Mouse (Mus musculus) hindbrain, embryonic 10.5 days (tissue): Measurements from ENCODE around the gene 2310009B15Rik. TPM values are rescaled to one million over a fixed set of nuclear protein-coding genes. Genes with fewer than 3 reads are reported as not detected.

Experiments used
- DNase-seq: peaks from one replicate; pipeline ENCODE4 v3.0.0-alpha.2; 2017; ENCODE audit warnings: low spot score
- H3K27ac ChIP-seq: fragments of 300-500 bp; sonication (generic); 2 replicates; pipeline ENCODE4 v1.5.1; 2016; ENCODE audit warnings: mild to moderate bottlenecking, moderate library complexity
- H3K27me3 ChIP-seq: fragments of 300-500 bp; sonication (generic); 2 replicates; pipeline ENCODE4 v1.6.1; 2016; ENCODE audit warnings: mild to moderate bottlenecking; ENCODE audit not compliant: poor library complexity, insufficient read depth, severe bottlenecking
- H3K36me3 ChIP-seq: fragments of 300-500 bp; sonication (generic); 2 replicates; pipeline ENCODE4 v1.6.1; 2016; ENCODE audit warnings: mild to moderate bottlenecking, moderate library complexity
- H3K4me1 ChIP-seq: fragments of 300-500 bp; sonication (generic); replicated peaks from 2 replicates; pipeline ENCODE4 v1.6.1; 2016; ENCODE audit warnings: mild to moderate bottlenecking
- H3K4me3 ChIP-seq: fragments of 300-500 bp; sonication (generic); 2 replicates; pipeline ENCODE4 v1.5.1; 2016; ENCODE audit warnings: mild to moderate bottlenecking, moderate library complexity
- H3K9me3 ChIP-seq: fragments of 300-500 bp; sonication (generic); 2 replicates; pipeline ENCODE4 v1.6.1; 2016; ENCODE audit warnings: mild to moderate bottlenecking, moderate library complexity
- WGBS: fragments of 180-500 bp; shearing (Covaris S2); methylation state at CpG from one replicate; pipeline ENCODE4 v1.1.7; 2016; 5-methylcytosine and 5-hydroxymethylcytosine counted together
- polyA plus RNA-seq: library from polyadenylated mRNA; unstranded; fragments of >200 nt; fragmentation: Nextera tagmentation; extraction: Ambion mirVana; gene quantifications from 2 replicates; pipeline ENCODE4 v1.2.1, GENCODE M21; 2016

Gene 2310009B15Rik
- polyA plus RNA-seq, 1 experiment from 2014 or later = 43.2 TPM

DNA sequence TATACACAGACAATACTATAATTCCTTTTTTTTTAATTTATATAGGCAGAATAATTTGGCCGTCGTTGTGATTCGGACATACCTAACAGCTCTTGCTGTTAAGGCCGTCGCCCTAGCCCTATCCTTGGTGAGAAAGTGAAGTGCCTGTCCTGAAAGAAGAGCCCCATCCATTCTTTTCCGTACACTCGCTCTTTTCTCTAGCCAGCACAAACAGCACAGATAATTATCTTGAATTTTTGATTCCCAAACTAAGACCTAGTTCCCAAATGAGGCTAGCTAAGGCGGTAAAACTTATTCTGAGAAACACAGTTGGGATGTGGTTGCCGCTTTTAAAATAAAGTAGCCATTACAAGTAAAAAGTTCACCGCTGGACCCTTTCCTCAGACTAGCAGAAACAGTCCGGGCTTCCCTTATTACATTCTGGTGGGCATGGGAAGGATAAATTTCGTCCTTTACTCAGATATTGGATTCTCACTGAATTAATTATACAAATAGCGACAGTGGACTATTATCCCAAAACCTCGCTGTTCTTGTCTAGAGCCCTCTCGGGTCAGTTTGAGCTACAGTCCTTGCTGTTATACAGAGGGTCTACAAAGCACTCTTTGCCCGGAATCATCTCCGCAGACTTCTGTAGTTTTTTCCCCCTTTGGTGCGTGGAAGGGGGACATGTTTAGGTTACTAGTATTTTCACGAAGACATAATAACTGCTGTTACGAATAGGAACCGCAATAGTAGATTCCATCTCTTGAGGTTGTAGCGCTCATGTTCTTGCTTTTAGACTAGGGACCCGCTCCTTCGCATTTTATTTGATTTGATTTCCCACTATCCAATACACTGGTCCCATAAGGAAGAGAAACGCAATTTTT, 16.0 kb downstream of the 2310009B15Rik start:
- Histone ChIP-seq H3K4me3 (peak overlapping the region; percentile 54), H3K27ac (peak overlapping the region; percentile 77; the same call in 1 of the 2 replicates), H3K36me3 (no peaks in the 10 kb centered on the region), H3K9me3 (no peaks in the 10 kb centered on the region), H3K27me3 (peaks cover 100% of the 10 kb centered on the region), H3K4me1 (peaks cover 38% of the 10 kb centered on the region)
- DNase-seq = no peak
- whole genome bisulfite sequencing = 3% methylated on average over 25 of the region's 25 CpGs

GRCm38 (mm10) chr1:138839809-138840430, 16.7 kb downstream of the 2310009B15Rik start:
- DNase-seq = no peak
- H3K27me3 ChIP-seq = peaks cover 100% of the 10 kb centered on the region
- H3K4me1 ChIP-seq = peaks cover 38% of the 10 kb centered on the region
- no peaks in the 10 kb centered on the region for H3K9me3 ChIP-seq
- peak overlapping the region; percentile 54 for H3K4me3 ChIP-seq
- WGBS = 3% methylated on average over 16 of the region's 16 CpGs
- H3K36me3 ChIP-seq = no peaks in the 10 kb centered on the region
- H3K27ac ChIP-seq = no peak overlapping the region; the same call in 1 of the 2 replicates

- Histone ChIP-seq H3K4me1 (peaks cover 37% of the 10 kb centered on the region), H3K9me3 (no peaks in the 10 kb centered on the region), H3K36me3 (no peaks in the 10 kb centered on the region), H3K27me3 (peaks cover 100% of the 10 kb centered on the region), H3K27ac (no peak overlapping the region), H3K4me3 (peak overlapping the region; percentile 54; the same call in 1 of the 2 replicates)
- no peak for DNase-seq
- WGBS = 8% methylated on average over 2 of the region's 2 CpGs
These were observed 17.4 kb downstream of the 2310009B15Rik start for GRCm38 (mm10) chr1:138839291-138839690.

DNA sequence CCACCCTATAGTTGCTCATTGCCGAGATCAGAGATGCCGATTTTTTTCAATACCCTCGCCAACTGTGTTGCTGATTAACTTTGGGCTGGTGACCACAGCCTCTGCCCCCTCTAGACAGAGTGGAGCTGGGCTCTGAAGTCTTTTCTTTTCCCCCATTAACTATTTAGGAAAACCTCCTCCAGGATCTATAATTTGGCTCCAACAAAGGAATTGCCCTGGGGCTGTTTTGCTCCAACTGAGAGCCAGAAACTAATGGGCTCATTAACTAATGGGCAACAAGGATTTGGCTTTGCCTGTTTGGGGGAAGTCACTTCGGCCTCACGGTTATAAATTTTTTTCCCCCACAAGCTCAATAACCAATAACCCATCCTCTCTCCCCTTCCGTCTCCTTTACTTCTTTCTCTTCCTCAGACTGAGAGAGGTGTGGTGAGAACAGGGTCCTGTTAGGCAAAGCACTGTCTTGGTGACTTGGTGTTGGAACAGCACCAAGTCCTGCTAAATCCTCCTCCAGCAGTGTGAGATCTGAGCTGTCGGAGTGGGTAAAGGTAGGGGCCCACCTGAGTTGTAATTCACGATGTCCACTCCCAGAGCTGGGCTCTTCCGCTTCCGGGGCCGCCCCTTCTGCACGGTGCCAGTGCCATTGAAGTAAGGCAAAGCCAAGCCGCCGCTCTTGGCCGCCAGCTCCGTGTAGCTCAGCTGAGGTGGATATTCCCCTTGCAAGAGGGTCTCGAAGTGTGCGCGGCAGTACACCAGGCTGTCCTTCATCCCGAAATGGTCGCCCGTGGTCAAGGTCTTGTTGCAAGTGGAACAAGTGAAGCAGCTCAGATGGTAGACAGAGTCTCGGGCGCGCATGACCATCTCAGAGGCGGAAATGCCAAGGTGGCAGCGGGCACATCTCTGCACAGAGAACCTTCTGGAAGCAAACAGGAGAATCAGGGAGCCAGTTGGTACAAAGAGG, 18.6 kb downstream of the 2310009B15Rik start:
- Histone ChIP-seq H3K4me3 (peak overlapping the region; percentile 40), H3K36me3 (no peaks in the 10 kb centered on the region), H3K9me3 (no peaks in the 10 kb centered on the region), H3K27me3 (peaks cover 100% of the 10 kb centered on the region), H3K4me1 (peaks cover 25% of the 10 kb centered on the region), H3K27ac (no peak overlapping the region)
- DNase-seq = no peak
- 8% methylated on average over 27 of the region's 27 CpGs for WGBS

DNA sequence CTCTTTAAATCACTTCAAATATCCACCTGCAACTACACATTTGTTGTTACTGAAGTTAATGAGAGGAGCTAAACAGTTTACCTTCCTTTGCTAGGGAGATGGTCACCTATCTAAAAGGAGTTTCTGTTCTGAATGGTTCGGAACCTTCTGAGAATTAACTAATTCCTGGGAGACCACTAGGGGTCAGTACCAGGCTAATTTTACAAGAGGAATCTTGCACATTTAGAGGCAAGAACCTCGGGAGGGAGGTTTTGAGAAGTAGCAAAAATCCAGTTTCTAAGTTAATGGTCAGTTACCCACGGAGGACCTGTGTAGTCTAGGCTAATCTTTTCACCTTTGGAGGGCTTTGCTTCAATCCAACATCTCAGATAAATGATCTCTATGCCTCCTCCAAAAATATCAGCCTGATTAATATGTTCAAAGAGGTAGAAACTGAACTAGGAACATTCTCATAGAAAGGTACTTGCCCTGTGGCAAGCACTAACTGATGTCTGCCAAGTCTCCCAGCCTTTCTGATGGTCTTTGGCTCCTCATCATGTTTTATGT, 21.2 kb downstream of the 2310009B15Rik start:
- DNase-seq = no peak
- WGBS = 2% methylated on average over 3 of the region's 3 CpGs
- Histone ChIP-seq H3K4me3 (no peak overlapping the region), H3K4me1 (peaks cover 6% of the 10 kb centered on the region), H3K9me3 (no peaks in the 10 kb centered on the region), H3K27me3 (peaks cover 88% of the 10 kb centered on the region), H3K27ac (no peak overlapping the region), H3K36me3 (no peaks in the 10 kb centered on the region)

DNA sequence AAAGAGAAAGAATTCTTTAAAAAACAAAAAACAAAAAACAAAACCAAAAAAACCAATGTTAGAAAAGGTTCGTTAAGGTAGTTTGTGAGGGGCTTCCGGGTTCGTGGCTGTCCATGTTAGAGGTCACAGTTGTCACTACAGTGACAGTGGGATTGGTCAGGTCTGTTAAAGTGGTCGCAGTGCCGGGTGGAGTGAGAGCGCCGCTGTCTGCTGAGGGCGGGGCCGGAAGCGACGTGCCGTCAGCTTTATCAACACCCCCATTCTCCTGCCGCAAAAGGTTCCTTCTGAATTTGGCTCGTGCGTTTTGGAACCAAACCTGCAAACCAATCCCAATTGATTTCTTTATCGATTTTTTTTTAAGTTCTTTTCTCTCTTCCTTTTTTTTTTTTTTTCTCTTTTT, 25.3 kb downstream of the 2310009B15Rik start:
- H3K27ac ChIP-seq = no peak overlapping the region
- peak; percentile 71 for DNase-seq
- H3K4me1 ChIP-seq = no peaks in the 10 kb centered on the region
- H3K9me3 ChIP-seq = no peaks in the 10 kb centered on the region
- WGBS = under 1% methylated on average over 16 of the region's 16 CpGs
- H3K27me3 ChIP-seq = peaks cover 51% of the 10 kb centered on the region
- peak overlapping the region; percentile 43 for H3K4me3 ChIP-seq
- H3K36me3 ChIP-seq = no peaks in the 10 kb centered on the region

- Histone ChIP-seq H3K9me3 (no peaks in the 10 kb centered on the region), H3K27me3 (peaks cover 7% of the 10 kb centered on the region), H3K36me3 (no peaks in the 10 kb centered on the region), H3K4me3 (no peak overlapping the region), H3K4me1 (no peaks in the 10 kb centered on the region), H3K27ac (no peak overlapping the region)
- 76% methylated on average over 6 of the region's 6 CpGs for WGBS
- no peak for DNase-seq
These were observed 29.8 kb downstream of the 2310009B15Rik start for GRCm38 (mm10) chr1:138826841-138827240.

DNA sequence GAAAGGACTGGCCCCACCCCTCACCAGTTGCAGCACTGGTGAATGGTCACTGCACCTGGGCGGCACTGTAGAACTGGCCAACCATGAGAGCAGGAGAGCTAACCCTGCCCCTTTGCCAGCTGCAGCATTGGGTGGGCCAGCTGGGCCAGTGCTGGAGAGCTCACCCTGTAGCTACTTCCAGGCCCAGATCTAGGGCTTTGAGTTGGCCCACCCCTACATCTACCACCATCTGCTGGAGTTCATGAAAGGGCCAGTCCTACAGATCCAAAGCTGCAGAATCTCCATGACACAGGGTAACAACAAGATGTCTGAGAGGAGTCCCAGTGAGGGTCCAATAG, 33.7 kb downstream of the 2310009B15Rik start:
- Histone ChIP-seq H3K4me1 (no peaks in the 10 kb centered on the region), H3K4me3 (no peak overlapping the region), H3K9me3 (no peaks in the 10 kb centered on the region), H3K27me3 (no peaks in the 10 kb centered on the region), H3K36me3 (no peaks in the 10 kb centered on the region), H3K27ac (no peak overlapping the region)
- WGBS = 88% methylated on average over 1 of the region's 1 CpGs
- no peak for DNase-seq

- H3K27me3 ChIP-seq = no peaks in the 10 kb centered on the region
- H3K4me3 ChIP-seq = no peak overlapping the region
- H3K4me1 ChIP-seq = no peaks in the 10 kb centered on the region
- no peak overlapping the region for H3K27ac ChIP-seq
- DNase-seq = no peak
- no peaks in the 10 kb centered on the region for H3K9me3 ChIP-seq
- WGBS = 89% methylated on average over 7 of the region's 7 CpGs
- H3K36me3 ChIP-seq = no peaks in the 10 kb centered on the region
These were observed 34.2 kb downstream of the 2310009B15Rik start for GRCm38 (mm10) chr1:138822255-138822984.
